ENCODE assay signal across 8 mouse cellular contexts in genomic region chr2:151876012-151876485, GRCm38 (mm10). TPM values are rescaled to one million over a fixed set of nuclear protein-coding genes. Genes with fewer than 3 reads are reported as not detected.
DNase-seq lines count a peak whose midpoint lies in the region; ATAC-seq and TF ChIP-seq lines count a peak whose summit lies in the region.

No protein-coding gene starts in this region.

- peak; percentile 7 to 16 for DNase-seq in spleen, adult 2 months (ENCODE audit: low read depth in 1 of 2, low spot score in 2 of 2)
- DNase-seq in spleen, postnatal 36 days (ENCODE audit: low spot score in 2 of 2): no peak
- DNase-seq in cerebellum, adult 9-11 months: peak; percentile 31
- peak; percentile 42 to 51 for DNase-seq in frontal cortex, postnatal 25 days (ENCODE audit: low spot score in 2 of 2)
- DNase-seq in limb, embryonic 10.5 days (ENCODE audit: low spot score): peak; percentile 68
- peak; percentile 78 for DNase-seq in midbrain, embryonic 14.5 days

- WGBS in spleen, adult 2 months: 14% methylated on average over 8 of the region's 8 CpGs
- 14% methylated on average over 8 of the region's 8 CpGs for WGBS in intestine, embryonic 15.5 days
- WGBS in limb, embryonic 10.5 days: 18% methylated on average over 8 of the region's 8 CpGs
- WGBS in midbrain, embryonic 14.5 days: 15% methylated on average over 8 of the region's 8 CpGs
- WGBS in stomach, embryonic 15.5 days: 17% methylated on average over 8 of the region's 8 CpGs

- no peaks in the 10 kb centered on the region for H3K27me3 ChIP-seq in spleen, adult 2 months (ENCODE audit: control insufficient read depth, insufficient read depth, low read length)
- H3K27me3 ChIP-seq in intestine, embryonic 15.5 days (replicated peaks): 0 out of 2 replicates have a peak, but pooled peaks cover 2% of the 10 kb centered on the region
- H3K27me3 ChIP-seq in limb, embryonic 10.5 days (ENCODE audit: low read depth, poor library complexity, severe bottlenecking): no peaks in the 10 kb centered on the region
- no peaks in the 10 kb centered on the region for H3K27me3 ChIP-seq in midbrain, embryonic 14.5 days (ENCODE audit: control insufficient read depth, insufficient read depth, low read length)
- no peaks in the 10 kb centered on the region for H3K27me3 ChIP-seq in stomach, embryonic 15.5 days (replicated peaks)

- H3K36me3 ChIP-seq in spleen, adult 2 months (ENCODE audit: control insufficient read depth, insufficient read depth, low read length): no peaks in the 10 kb centered on the region
- H3K36me3 ChIP-seq in intestine, embryonic 15.5 days: no peaks in the 10 kb centered on the region
- H3K36me3 ChIP-seq in limb, embryonic 10.5 days: peaks cover 4% of the 10 kb centered on the region; the same call in 1 of the 2 replicates
- H3K36me3 ChIP-seq in midbrain, embryonic 14.5 days (ENCODE audit: control insufficient read depth, insufficient read depth, low read length): no peaks in the 10 kb centered on the region
- no peaks in the 10 kb centered on the region for H3K36me3 ChIP-seq in stomach, embryonic 15.5 days

- H3K4me1 ChIP-seq in spleen, adult 2 months (ENCODE audit: control insufficient read depth, insufficient read depth, insufficient read length): no peaks in the 10 kb centered on the region
- no peaks in the 10 kb centered on the region for H3K4me1 ChIP-seq in intestine, embryonic 15.5 days (replicated peaks)
- H3K4me1 ChIP-seq in limb, embryonic 10.5 days: 0 out of 2 replicates have a peak, but pooled peaks cover 3% of the 10 kb centered on the region
- no peaks in the 10 kb centered on the region for H3K4me1 ChIP-seq in midbrain, embryonic 14.5 days (ENCODE audit: control insufficient read depth, insufficient read depth, low read length)
- 0 out of 2 replicates have a peak, but pooled peaks cover 2% of the 10 kb centered on the region for H3K4me1 ChIP-seq in stomach, embryonic 15.5 days

- TF ChIP-seq CTCF in spleen, adult 2 months (IDR thresholded peaks at IDR 0.05; ENCODE audit: extremely low read depth, insufficient read depth, insufficient read length, insufficient replicate concordance): peak; percentile 73; the same call in 1 of the 2 replicates

- TF ChIP-seq POLR2A in spleen, adult 2 months (IDR thresholded peaks at IDR 0.05; ENCODE audit: low read depth, low read length): no peak

- no peak overlapping the region for H3K4me3 ChIP-seq in spleen, adult 2 months (ENCODE audit: extremely low read depth, insufficient read depth, insufficient read length)
- no peak overlapping the region for H3K4me3 ChIP-seq in intestine, embryonic 15.5 days (replicated peaks)
- no peak overlapping the region for H3K4me3 ChIP-seq in limb, embryonic 10.5 days
- no peak overlapping the region for H3K4me3 ChIP-seq in midbrain, embryonic 14.5 days (replicated peaks; ENCODE audit: low read depth, low read length)
- no peak overlapping the region for H3K4me3 ChIP-seq in stomach, embryonic 15.5 days (replicated peaks)

- H3K9me3 ChIP-seq in intestine, embryonic 15.5 days: no peaks in the 10 kb centered on the region
- no peaks in the 10 kb centered on the region for H3K9me3 ChIP-seq in limb, embryonic 10.5 days (replicated peaks)
- H3K9me3 ChIP-seq in midbrain, embryonic 14.5 days (ENCODE audit: control insufficient read depth, low read length): no peaks in the 10 kb centered on the region
- H3K9me3 ChIP-seq in stomach, embryonic 15.5 days: no peaks in the 10 kb centered on the region

- H3K4me2 ChIP-seq in intestine, embryonic 15.5 days (replicated peaks): no peak overlapping the region
- H3K4me2 ChIP-seq in midbrain, embryonic 14.5 days (ENCODE audit: low read length): no peak overlapping the region
- no peak overlapping the region for H3K4me2 ChIP-seq in stomach, embryonic 15.5 days

- no peak overlapping the region for H3K9ac ChIP-seq in intestine, embryonic 15.5 days
- H3K9ac ChIP-seq in midbrain, embryonic 14.5 days (replicated peaks; ENCODE audit: low read length): no peak overlapping the region
- H3K9ac ChIP-seq in stomach, embryonic 15.5 days: no peak overlapping the region

- ATAC-seq in intestine, embryonic 15.5 days: peak; percentile 71
- ATAC-seq in midbrain, embryonic 14.5 days (ENCODE audit: low FRiP score, low TSS enrichment): peak; percentile 69
- peak; percentile 34; the same call in 1 of the 2 replicates for ATAC-seq in stomach, embryonic 15.5 days (ENCODE audit: insufficient read depth, low FRiP score, low read depth)

- no peak overlapping the region for H3K27ac ChIP-seq in spleen, adult 2 months (ENCODE audit: insufficient read depth, low read length)
- H3K27ac ChIP-seq in intestine, embryonic 15.5 days: no peak overlapping the region
- no peak overlapping the region for H3K27ac ChIP-seq in limb, embryonic 10.5 days
- no peak overlapping the region for H3K27ac ChIP-seq in midbrain, embryonic 14.5 days (replicated peaks; ENCODE audit: low read depth, low read length)
- no peak overlapping the region for H3K27ac ChIP-seq in stomach, embryonic 15.5 days

RNA-seq across cellular contexts. Expression of gene Rspo4, which starts 33.3 kb away (rescaled TPM):
- polyA plus RNA-seq in spleen, adult 2 months (2012; rRNA removed): not detected in 2 replicates
- polyA plus RNA-seq in intestine, embryonic 15.5 days (2015; fragmentation: Nextera tagmentation; extraction: Ambion mirVana): 0.09 TPM in 1 of 2 replicates, not detected in the other
- 18.5 and 28.9 TPM in 2 replicates for polyA plus RNA-seq in limb, embryonic 10.5 days (2016; fragmentation: Nextera tagmentation; extraction: Ambion mirVana)
- polyA plus RNA-seq in midbrain, embryonic 14.5 days (2014; fragmentation: Nextera tagmentation; extraction: Ambion mirVana): 0.32 TPM in 2 replicates
- polyA plus RNA-seq in stomach, embryonic 15.5 days (2015; fragmentation: Nextera tagmentation; extraction: Ambion mirVana): 0.06 and 0.26 TPM in 2 replicates

RNA-seq across cellular contexts. Expression of gene Angpt4, which starts 35.0 kb away (rescaled TPM):
- 0.57 and 0.86 TPM in 2 replicates for polyA plus RNA-seq in spleen, adult 2 months (2012; rRNA removed)
- polyA plus RNA-seq in intestine, embryonic 15.5 days (2015; fragmentation: Nextera tagmentation; extraction: Ambion mirVana): 0.63 and 1.1 TPM in 2 replicates
- 0.46 and 0.48 TPM in 2 replicates for polyA plus RNA-seq in limb, embryonic 10.5 days (2016; fragmentation: Nextera tagmentation; extraction: Ambion mirVana)
- 0.17 TPM in 1 of 2 replicates, not detected in the other for polyA plus RNA-seq in midbrain, embryonic 14.5 days (2014; fragmentation: Nextera tagmentation; extraction: Ambion mirVana)
- polyA plus RNA-seq in stomach, embryonic 15.5 days (2015; fragmentation: Nextera tagmentation; extraction: Ambion mirVana): 0.76 and 0.77 TPM in 2 replicates

Comparison
In these comparisons a context has a peak if more than half of its experiments do, and no peak if none do; other contexts are left out.
1. DNase-seq: peak in spleen, adult 2 months (2 of 2), cerebellum, adult 9-11 months (single experiment), frontal cortex, postnatal 25 days (2 of 2), limb, embryonic 10.5 days (single experiment) and midbrain, embryonic 14.5 days (single experiment); none in spleen, postnatal 36 days (0 of 2).
2. RNA of gene Rspo4, which starts 33.3 kb away (polyA plus RNA-seq): 18.5 to 28.9 TPM in limb, embryonic 10.5 days; 0.32 TPM in midbrain, embryonic 14.5 days, 0.06 to 0.26 TPM in stomach, embryonic 15.5 days, not detected in spleen, adult 2 months and 0.09 TPM in intestine, embryonic 15.5 days; every median in the first group is over 10 times any median in the second.
3. Peak in every context shown above with its lines, with median percentiles within 50 percentile points of each other: ATAC-seq.